Mouse (Mus musculus): ENCODE measurements around the gene Crybg1. TPM values are rescaled to one million over a fixed set of nuclear protein-coding genes. Genes with fewer than 3 reads are reported as not detected.

The Crybg1 gene
- polyA plus RNA-seq, 1 experiment, result 3.2 TPM

DNA sequence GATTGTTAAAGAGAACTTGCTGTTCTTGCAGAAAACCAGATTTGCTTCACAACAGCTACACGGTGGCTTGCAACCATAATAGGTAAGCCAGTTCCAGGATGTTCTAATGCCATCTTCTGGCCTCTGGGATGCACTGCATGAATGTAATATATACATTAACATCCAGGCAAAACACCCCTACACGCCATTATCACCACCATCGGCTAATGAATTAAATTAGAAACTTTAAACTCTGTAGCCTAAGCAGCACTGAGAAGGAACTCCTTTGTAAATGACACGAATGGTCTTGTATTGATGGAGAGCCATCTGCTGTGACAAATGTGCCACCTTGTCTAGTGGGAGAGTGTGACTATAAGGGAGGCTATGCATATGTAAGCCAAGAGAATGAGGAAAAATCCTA lies 11.5 kb upstream of the Crybg1 start:
- 47% methylated on average over 4 of the region's 4 CpGs for WGBS
- Histone ChIP-seq H3K4me3 (replicated peaks; ENCODE audit: control insufficient read depth, low read depth, low read length) (no peak overlapping the region), H3K4me1 (ENCODE audit: control insufficient read depth, insufficient read depth, low read length) (peaks cover 1% of the 10 kb centered on the region; the same call in 1 of the 2 replicates), H3K27ac (ENCODE audit: control insufficient read depth, insufficient read depth, low read depth, low read length, poor library complexity) (no peak overlapping the region)
- TF ChIP-seq CTCF (IDR thresholded peaks at IDR 0.05; ENCODE audit: control insufficient read depth, insufficient read depth, low read length) (no peak), POLR2A (IDR thresholded peaks at IDR 0.05; ENCODE audit: borderline replicate concordance, control insufficient read depth, low read depth, low read length) (no peak)

DNA sequence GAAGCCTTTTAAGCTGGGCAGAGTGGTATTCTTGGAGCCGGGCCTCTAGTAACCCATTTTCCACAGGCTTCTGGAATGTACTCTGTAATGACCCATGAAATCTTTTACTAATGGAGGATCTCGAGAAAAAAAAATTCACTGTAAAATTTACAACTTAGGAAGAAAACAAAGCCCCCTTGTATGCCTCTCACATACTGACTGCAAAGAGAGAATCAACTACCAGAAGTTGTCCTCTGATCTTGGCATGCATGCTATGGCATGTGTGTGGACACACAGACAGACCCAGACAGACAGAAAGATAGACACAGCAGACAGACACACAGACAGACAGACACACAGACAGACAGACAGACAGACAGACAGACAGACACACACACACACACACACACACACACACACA lies 8.8 kb upstream of the Crybg1 start:
- TF ChIP-seq CTCF (IDR thresholded peaks at IDR 0.05; ENCODE audit: control insufficient read depth, insufficient read depth, low read length), result no peak
- TF ChIP-seq POLR2A (IDR thresholded peaks at IDR 0.05; ENCODE audit: borderline replicate concordance, control insufficient read depth, low read depth, low read length), result no peak
- Histone ChIP-seq H3K4me1 (ENCODE audit: control insufficient read depth, insufficient read depth, low read length) (no peaks in the 10 kb centered on the region), H3K27ac (ENCODE audit: control insufficient read depth, insufficient read depth, low read depth, low read length, poor library complexity) (no peak overlapping the region), H3K4me3 (replicated peaks; ENCODE audit: control insufficient read depth, low read depth, low read length) (no peak overlapping the region)
- 65% methylated on average over 2 of the region's 2 CpGs for WGBS

DNA sequence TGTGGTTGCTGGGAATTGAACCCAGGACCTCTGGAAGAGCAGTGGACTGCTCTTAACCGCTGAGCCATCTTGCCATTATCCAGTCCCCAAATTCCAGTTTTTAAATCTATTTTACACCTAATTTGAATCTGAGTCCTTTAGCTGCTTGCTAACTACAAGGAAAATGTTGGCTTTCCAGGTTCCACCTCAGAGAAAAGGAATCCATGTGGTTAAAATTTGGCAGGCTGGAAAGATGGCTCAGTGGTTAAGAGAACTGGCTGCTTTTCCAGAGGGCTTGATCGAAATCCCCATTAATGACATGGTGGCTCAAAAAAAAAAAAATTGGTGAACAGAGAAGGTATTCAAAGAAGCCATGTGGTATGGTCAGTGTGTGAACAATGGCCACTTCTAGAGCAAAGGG lies 1.8 kb upstream of the Crybg1 start:
- Histone ChIP-seq H3K4me1 (ENCODE audit: control insufficient read depth, insufficient read depth, low read length) (no peaks in the 10 kb centered on the region), H3K27ac (ENCODE audit: control insufficient read depth, insufficient read depth, low read depth, low read length, poor library complexity) (no peak overlapping the region), H3K4me3 (replicated peaks; ENCODE audit: control insufficient read depth, low read depth, low read length) (no peak overlapping the region)
- 79% methylated on average over 2 of the region's 2 CpGs for WGBS
- no peak for TF ChIP-seq POLR2A (IDR thresholded peaks at IDR 0.05; ENCODE audit: borderline replicate concordance, control insufficient read depth, low read depth, low read length)
- TF ChIP-seq CTCF (IDR thresholded peaks at IDR 0.05; ENCODE audit: control insufficient read depth, insufficient read depth, low read length), result no peak

DNA sequence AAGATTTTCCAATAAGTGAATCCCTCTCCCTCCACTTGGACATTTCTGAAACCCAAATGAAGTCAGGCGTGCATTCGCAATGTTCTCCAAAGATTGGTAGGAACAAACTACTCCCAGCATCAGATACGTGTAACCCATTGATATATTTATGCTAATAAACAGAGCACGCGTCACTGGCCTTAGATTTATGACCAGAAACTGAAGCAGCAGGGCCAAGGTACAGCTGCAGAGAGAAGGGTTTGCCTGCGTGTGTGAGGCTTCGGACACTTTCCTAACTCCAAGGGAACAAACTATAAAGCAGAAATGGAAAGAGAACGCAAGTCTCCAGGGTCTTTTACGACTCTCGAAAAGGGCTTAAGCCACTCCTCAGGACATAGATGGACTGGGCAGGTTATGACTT lies 5.3 kb downstream of the Crybg1 start:
- Histone ChIP-seq H3K4me3 (replicated peaks; ENCODE audit: control insufficient read depth, low read depth, low read length) (no peak overlapping the region), H3K4me1 (ENCODE audit: control insufficient read depth, insufficient read depth, low read length) (no peaks in the 10 kb centered on the region), H3K27ac (ENCODE audit: control insufficient read depth, insufficient read depth, low read depth, low read length, poor library complexity) (no peak overlapping the region)
- 75% methylated on average over 10 of the region's 10 CpGs for WGBS
- TF ChIP-seq POLR2A (IDR thresholded peaks at IDR 0.05; ENCODE audit: borderline replicate concordance, control insufficient read depth, low read depth, low read length) (no peak), CTCF (IDR thresholded peaks at IDR 0.05; ENCODE audit: control insufficient read depth, insufficient read depth, low read length) (no peak)

DNA sequence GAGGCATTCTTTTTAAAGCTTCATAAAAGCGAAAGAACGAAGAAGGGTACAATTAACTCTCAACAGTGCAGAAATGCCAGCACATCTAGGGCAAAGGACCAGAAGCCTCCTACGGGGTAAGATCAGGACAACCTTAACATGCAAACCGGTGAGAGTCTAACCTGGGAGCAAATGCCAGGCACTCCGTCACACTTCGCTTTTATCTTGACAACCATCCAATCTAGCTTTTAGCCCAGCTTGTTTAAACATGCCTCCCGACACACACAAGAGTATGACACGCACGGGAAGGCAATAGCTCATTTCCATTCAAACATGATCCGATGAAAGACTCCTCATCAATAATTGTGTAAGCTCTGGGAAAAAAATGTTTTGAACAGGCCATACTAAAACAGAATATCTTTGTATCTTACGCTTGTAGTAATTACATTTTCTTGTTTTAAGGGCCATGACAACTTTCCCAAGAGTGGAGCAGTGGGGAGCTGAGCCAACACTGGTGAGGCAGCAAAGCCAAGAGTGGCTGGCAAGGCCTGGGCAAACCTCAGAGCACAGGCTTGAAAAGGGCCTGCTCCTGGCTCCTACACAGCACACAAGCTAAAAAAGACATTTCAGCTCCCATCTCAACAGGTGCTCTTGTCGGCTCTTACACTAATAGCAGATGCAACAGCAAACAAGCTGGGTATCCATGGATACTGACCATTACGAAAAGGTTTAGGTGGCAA lies 10.4 kb downstream of the Crybg1 start:
- TF ChIP-seq POLR2A (IDR thresholded peaks at IDR 0.05; ENCODE audit: borderline replicate concordance, control insufficient read depth, low read depth, low read length) (no peak), CTCF (IDR thresholded peaks at IDR 0.05; ENCODE audit: control insufficient read depth, insufficient read depth, low read length) (no peak)
- 84% methylated on average over 13 of the region's 13 CpGs for WGBS
- no peak overlapping the region for H3K4me3 ChIP-seq (replicated peaks; ENCODE audit: control insufficient read depth, low read depth, low read length)
- no peaks in the 10 kb centered on the region for H3K4me1 ChIP-seq (ENCODE audit: control insufficient read depth, insufficient read depth, low read length)
- H3K27ac ChIP-seq (ENCODE audit: control insufficient read depth, insufficient read depth, low read depth, low read length, poor library complexity), result no peak overlapping the region

DNA sequence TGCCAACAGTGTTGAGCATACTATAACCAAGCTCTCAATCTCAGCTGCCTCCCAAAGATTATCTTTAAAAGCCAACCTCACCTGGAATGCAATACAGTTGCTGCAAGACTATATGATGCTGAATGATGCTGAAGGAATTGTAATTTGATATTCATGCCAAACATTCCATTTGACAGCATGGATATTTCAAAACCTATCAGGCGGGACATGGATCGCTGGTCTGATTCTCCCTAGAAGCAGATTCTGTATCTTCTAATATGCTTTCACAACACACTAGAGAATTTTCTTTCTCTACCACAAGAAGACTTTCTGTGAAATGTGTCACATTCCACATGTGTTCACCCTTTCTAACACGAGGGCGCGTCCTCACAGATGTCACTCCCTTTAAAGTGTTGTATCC lies 22.6 kb downstream of the Crybg1 start:
- WGBS, result 79% methylated on average over 5 of the region's 5 CpGs
- TF ChIP-seq CTCF (IDR thresholded peaks at IDR 0.05; ENCODE audit: control insufficient read depth, insufficient read depth, low read length) (no peak), POLR2A (IDR thresholded peaks at IDR 0.05; ENCODE audit: borderline replicate concordance, control insufficient read depth, low read depth, low read length) (no peak)
- Histone ChIP-seq H3K4me1 (ENCODE audit: control insufficient read depth, insufficient read depth, low read length) (no peaks in the 10 kb centered on the region), H3K4me3 (replicated peaks; ENCODE audit: control insufficient read depth, low read depth, low read length) (no peak overlapping the region), H3K27ac (ENCODE audit: control insufficient read depth, insufficient read depth, low read depth, low read length, poor library complexity) (no peak overlapping the region)

DNA sequence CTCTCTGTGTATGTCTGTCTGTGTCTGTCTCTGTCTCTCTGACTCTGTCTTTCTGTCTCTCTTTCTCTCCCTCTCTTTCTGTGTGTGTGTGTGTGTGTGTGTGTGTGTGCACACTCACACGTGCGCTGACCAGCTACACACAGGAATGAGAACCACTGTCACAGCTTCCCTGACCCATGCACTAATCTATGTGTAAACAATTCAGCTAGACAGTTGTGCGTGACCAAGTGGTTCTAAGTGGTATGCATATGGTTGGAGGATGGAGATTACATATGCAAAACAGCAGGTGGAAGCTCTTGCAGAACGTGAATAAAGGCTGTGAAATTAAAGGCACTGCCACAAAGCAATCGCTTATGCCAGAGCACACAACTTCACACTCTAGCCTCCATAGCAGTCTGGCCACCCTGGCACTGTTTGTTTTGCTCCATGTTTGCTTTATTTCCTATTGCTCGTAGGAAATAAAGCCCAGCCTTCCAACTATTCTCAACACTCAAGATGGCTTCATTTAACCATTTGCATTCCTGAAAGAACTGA lies 24.2 kb downstream of the Crybg1 start:
- no peak overlapping the region for H3K27ac ChIP-seq (ENCODE audit: control insufficient read depth, insufficient read depth, low read depth, low read length, poor library complexity)
- no peak for TF ChIP-seq CTCF (IDR thresholded peaks at IDR 0.05; ENCODE audit: control insufficient read depth, insufficient read depth, low read length)
- no peak for TF ChIP-seq POLR2A (IDR thresholded peaks at IDR 0.05; ENCODE audit: borderline replicate concordance, control insufficient read depth, low read depth, low read length)
- 84% methylated on average over 6 of the region's 6 CpGs for WGBS
- no peak overlapping the region for H3K4me3 ChIP-seq (replicated peaks; ENCODE audit: control insufficient read depth, low read depth, low read length)
- H3K4me1 ChIP-seq (ENCODE audit: control insufficient read depth, insufficient read depth, low read length), result no peaks in the 10 kb centered on the region

DNA sequence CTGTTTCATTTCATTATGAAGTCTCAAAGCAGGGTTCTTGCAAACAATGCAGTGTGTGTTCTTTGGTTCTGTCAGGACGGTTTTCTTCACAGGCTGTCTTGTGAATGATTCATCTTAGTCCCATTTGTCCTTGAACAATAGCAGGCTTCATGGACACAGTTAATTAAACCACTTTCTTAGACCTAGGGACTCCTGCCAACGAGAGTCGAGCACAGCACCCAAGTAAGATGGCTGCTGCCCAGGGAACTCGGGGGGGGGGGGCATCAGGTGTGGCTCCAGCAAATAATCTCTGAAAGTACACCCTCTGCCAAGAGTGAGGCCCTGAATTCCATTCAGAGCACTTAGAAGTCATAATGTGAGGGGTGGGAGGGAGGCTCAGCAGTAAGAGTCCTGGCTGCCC lies 30.0 kb downstream of the Crybg1 start:
- TF ChIP-seq POLR2A (IDR thresholded peaks at IDR 0.05; ENCODE audit: borderline replicate concordance, control insufficient read depth, low read depth, low read length) (no peak), CTCF (IDR thresholded peaks at IDR 0.05; ENCODE audit: control insufficient read depth, insufficient read depth, low read length) (no peak)
- WGBS, result 65% methylated on average over 4 of the region's 4 CpGs
- no peaks in the 10 kb centered on the region for H3K4me1 ChIP-seq (ENCODE audit: control insufficient read depth, insufficient read depth, low read length)
- no peak overlapping the region for H3K27ac ChIP-seq (ENCODE audit: control insufficient read depth, insufficient read depth, low read depth, low read length, poor library complexity)
- H3K4me3 ChIP-seq (replicated peaks; ENCODE audit: control insufficient read depth, low read depth, low read length), result no peak overlapping the region
